Mouse (Mus musculus): ENCODE data around the gene Cds1. TPM values are rescaled to one million over a fixed set of nuclear protein-coding genes. Genes with fewer than 3 reads are reported as not detected.

The Cds1 gene
- total RNA-seq, 2 experiments from 2014 or later = 0.98 to 1.7 TPM

- no peak for DNase-seq (ENCODE audit: low spot score in 2 of 2)
These were observed 10.3 kb downstream of the Cds1 start for GRCm38 (mm10) chr5:101775262-101775661.

- no peak for DNase-seq (ENCODE audit: low spot score in 2 of 2)
These were observed 11.6 kb downstream of the Cds1 start for GRCm38 (mm10) chr5:101776528-101776927.

- no peak for DNase-seq (ENCODE audit: low spot score in 2 of 2)
These were observed 14.5 kb downstream of the Cds1 start for GRCm38 (mm10) chr5:101779376-101779863.

- DNase-seq (ENCODE audit: low spot score in 2 of 2) = no peak
These were observed 16.0 kb downstream of the Cds1 start for GRCm38 (mm10) chr5:101780918-101781317.

GRCm38 (mm10) chr5:101784328-101784727 lies 19.4 kb downstream of the Cds1 start:
- DNase-seq (ENCODE audit: low spot score in 2 of 2) = no peak

GRCm38 (mm10) chr5:101784787-101785186 lies 19.9 kb downstream of the Cds1 start:
- no peak for DNase-seq (ENCODE audit: low spot score in 2 of 2)

- DNase-seq (ENCODE audit: low spot score in 2 of 2) = no peak
These were observed 21.1 kb downstream of the Cds1 start for GRCm38 (mm10) chr5:101785921-101786614.

- no peak for DNase-seq (ENCODE audit: low spot score in 2 of 2)
These were observed 24.8 kb downstream of the Cds1 start for GRCm38 (mm10) chr5:101789770-101790169.

- no peak for DNase-seq (ENCODE audit: low spot score in 2 of 2)
These were observed 25.6 kb downstream of the Cds1 start for GRCm38 (mm10) chr5:101790560-101790959.

GRCm38 (mm10) chr5:101792665-101793064 lies 27.7 kb downstream of the Cds1 start:
- DNase-seq (ENCODE audit: low spot score in 2 of 2) = no peak

- no peak for DNase-seq (ENCODE audit: low spot score in 2 of 2)
These were observed 37.0 kb downstream of the Cds1 start for GRCm38 (mm10) chr5:101801891-101802290.

GRCm38 (mm10) chr5:101802358-101803022 lies 37.6 kb downstream of the Cds1 start:
- DNase-seq (ENCODE audit: low spot score in 2 of 2) = no peak

GRCm38 (mm10) chr5:101811296-101812169 lies 46.6 kb downstream of the Cds1 start:
- DNase-seq (ENCODE audit: low spot score in 2 of 2) = no peak

GRCm38 (mm10) chr5:101816822-101817221 lies 51.9 kb downstream of the Cds1 start:
- no peak for DNase-seq (ENCODE audit: low spot score in 2 of 2)

- DNase-seq (ENCODE audit: low spot score in 2 of 2) = no peak
These were observed 54.3 kb downstream of the Cds1 start for GRCm38 (mm10) chr5:101819216-101819615.

GRCm38 (mm10) chr5:101819844-101820243 lies 54.9 kb downstream of the Cds1 start:
- no peak for DNase-seq (ENCODE audit: low spot score in 2 of 2)

- no peak for DNase-seq (ENCODE audit: low spot score in 2 of 2)
These were observed 56.1 kb downstream of the Cds1 start for GRCm38 (mm10) chr5:101821052-101821451.

- no peak for DNase-seq (ENCODE audit: low spot score in 2 of 2)
These were observed 56.8 kb downstream of the Cds1 start for GRCm38 (mm10) chr5:101821491-101822310.

- no peak for DNase-seq (ENCODE audit: low spot score in 2 of 2)
These were observed 57.4 kb downstream of the Cds1 start for GRCm38 (mm10) chr5:101822311-101822670.

GRCm38 (mm10) chr5:101825111-101825911 lies 60.4 kb downstream of the Cds1 start:
- no peak for DNase-seq (ENCODE audit: low spot score in 2 of 2)
